Mouse (Mus musculus) cerebellum, postnatal 14 days (tissue): ENCODE measurements around the gene Dbi.

Experiments
- DNase-seq, 2 experiments: peaks; one replicate each; pipeline ENCODE4 v3.0.0; 2021; ENCODE audit warnings: mixed read lengths in 2 of 2

Dbi gene

DNA sequence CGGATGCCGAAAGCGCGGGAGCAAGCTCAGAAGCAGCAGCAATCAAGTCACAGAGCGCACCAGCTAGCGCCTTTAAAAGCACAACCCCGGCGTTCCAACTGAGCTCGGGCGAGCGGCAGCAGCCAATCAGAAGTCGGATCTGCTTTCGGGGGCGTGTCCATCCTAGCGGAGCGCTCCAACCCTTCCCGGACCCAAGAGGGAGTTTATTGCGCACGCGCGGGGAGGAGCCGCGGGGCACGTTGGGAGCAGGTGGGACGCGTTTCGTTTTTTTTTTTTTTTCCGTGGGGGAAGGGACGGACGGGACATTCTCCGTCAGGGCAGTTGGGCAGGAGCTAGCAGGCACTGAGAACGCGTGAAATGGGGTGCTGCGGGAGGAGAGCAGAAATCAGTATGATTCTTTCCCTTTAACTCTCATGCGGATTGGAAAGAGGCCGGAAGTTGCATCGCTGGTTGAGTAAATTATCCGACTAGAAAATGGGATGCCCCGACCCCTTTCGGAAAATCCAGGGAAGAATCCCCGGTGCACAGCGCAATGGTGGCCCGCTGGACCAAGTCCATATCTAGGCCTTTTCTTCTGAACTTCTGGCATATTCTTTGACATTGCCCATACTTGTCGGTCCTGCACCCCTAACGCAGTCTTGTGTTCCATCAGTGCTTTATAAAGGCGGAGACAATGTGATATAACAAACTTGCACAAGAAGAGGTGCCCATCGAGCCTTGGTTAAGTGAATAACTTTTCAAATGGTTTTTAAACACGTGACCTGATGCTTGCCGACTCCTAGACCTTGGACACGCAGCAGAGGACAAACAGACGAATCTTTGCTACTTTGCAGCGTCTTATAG is at the start of gene Dbi, which contains the start of gene 3110009E18Rik:
Gene Dbi, minus strand, starts transcription at position 110 of the 843 bp plus-strand sequence.
Gene 3110009E18Rik, plus strand, starts transcription at position 219 of the 843 bp plus-strand sequence.
- peak; percentile 99 for DNase-seq

DNA sequence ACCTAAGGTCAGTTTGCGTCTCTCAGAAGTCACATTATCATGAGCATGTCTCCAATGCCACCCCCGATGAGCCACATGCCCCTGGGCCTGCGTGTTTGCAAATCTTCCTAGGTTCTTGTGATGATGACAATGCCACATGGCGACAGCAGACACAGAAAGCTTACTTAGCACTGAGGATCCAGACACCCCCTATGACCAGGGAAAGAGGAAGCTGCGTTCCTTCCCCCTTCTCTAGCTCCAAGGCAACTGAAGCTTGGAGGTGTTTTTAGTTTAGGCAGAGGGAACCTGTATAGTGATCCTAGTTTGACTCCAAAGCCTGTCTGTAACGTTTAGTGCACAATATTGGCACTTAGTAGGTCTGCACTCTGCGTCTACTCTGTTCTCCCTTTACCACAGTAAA is 49.4 kb upstream of the Dbi start:
- DNase-seq, result no peak

DNA sequence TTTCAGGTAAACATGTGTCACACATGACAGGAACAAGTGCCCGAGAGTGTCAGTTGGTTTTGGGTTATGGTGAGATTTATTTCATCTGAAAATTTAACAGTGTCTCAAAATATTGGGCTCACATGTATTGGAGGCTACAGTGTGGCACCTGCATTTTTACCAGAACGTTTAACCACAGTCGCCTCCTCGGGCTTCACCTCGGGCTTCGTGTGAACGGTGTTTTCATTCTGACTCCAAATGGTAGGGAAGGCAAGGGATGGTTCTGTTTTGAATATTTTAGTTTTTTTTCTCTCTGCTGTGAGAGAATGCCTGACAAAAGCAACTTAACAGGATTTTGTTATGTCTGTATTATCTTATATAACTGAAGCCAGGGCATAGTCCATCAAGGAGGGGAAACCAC is 47.8 kb upstream of the Dbi start:
- no peak for DNase-seq

DNA sequence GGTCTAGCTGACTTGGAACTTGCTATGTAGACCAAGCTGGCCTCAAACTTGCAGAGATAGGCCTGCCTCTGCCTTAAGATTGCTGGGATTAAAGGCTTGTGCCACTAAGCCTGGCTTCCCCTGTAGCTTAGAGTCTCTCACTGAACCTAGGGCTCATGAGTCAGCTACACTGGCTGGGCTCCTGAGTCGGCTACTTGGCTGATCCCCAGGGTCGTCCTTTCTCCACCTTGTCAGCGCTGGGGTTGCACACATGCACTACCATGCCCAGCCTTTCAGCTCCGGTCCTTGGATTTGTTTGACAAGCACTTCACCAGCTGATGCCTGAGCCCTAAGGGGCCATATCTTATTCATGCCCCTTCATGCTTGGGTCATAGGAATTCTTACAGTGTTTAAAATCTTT is 47.1 kb upstream of the Dbi start:
- DNase-seq, result no peak

DNA sequence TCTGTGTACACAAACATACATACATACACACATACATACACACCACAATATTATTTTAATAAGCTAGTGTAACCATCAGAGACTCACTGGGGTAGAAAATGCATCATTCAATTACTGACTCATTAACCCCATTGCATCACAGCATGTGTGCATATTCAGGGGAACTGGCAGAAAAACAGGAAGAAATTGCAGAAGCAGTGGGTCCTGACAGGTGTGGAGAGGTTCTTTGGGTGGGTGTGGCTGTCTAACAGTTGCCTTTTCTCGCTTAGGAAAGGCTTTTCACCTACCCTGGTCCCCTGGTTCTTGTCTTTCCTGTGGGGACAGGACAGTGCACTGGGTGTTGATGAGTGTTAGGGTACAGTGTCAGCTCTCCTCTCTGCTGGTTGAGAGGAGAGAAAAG is 41.7 kb upstream of the Dbi start:
- DNase-seq, result no peak

DNA sequence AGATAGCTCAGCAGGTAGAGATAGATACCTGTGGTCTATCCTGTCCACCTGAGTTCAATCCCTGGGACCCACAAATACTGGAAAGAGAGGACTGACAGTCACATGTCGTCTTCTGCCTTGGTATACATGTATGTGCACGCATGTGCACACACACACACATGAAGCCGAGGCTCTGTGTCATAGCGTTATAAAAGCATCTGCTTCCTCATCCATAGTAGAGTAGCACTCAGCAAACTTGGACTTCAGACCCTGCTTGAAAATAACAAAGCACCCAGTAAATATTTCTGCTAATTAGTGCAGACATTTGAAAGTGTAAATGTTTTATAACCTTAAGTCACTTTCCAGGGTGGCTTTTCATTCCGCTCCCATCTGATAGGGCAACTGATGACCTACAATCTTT is 40.6 kb upstream of the Dbi start:
- no peak for DNase-seq

DNA sequence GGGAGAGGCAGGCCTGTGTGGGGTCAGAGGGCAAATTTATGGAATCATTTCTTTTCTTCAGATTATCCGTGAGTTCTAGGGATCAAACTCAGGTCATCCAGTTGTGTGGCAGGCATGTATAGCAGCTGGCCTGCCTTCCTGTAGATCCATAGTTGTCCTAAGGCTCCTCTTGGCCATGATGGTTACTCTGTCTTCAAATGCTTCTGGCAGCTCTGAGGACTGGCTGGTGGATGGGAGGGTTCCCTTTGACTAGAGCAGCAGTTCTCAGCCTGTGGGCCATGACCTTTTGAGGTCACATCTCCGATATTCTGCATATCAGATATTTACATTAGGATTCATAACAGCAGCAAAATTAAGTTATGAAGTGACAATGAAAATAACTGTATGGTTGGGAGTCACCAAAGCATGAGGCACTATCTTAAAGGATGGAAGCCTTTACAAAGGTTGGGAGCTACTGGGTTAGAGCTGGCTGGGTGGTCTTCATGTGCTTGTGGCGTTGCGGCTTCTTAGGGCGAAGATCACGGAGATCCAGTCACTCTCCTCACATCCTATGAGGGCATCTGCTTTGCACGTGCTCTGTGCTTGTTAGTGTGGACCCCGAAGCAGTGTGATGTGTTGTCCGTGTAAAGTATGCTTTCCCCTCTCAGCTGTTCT is 37.7 kb upstream of the Dbi start:
- DNase-seq, result no peak

DNA sequence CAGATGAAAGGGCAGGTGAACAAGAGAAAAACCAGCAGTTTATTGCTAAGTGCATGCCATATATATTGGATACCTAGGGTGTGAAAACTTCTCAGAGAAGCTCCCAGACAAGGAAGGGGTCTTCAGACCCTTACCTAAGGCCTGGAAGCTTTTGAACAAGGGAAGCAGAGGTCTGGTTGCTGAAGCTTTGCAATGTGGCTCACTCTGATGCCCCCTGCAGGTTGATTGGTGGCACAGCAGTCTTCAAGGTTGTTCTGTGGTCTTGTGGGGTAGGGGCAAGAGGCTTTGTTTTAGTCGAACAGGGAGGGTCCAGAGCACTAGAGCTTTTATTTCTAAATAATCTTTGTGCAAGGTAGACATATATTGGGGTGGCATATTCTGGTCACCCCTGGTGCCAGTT is 34.4 kb upstream of the Dbi start:
- DNase-seq, result peak; percentile 45 to 56

DNA sequence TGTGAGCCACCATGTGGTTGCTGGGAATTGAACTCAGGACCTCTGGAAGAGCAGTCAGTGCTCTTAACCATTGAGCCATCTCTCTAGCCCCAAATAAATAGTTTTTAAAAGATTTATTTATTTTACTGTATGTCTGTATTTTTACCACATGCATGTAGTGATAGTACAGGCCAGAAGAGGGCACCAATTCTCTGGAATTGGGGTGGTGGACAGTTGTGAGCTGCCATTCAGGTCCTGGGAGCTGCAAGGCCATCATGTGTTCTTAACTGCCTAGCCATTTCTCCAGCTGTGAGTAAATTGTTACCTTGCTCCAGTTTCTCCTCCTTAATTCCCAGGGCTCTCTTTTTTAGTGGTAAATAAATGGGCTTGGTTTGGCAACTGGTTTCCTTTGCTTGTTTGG is 33.4 kb upstream of the Dbi start:
- DNase-seq, result peak; percentile 55 to 64

DNA sequence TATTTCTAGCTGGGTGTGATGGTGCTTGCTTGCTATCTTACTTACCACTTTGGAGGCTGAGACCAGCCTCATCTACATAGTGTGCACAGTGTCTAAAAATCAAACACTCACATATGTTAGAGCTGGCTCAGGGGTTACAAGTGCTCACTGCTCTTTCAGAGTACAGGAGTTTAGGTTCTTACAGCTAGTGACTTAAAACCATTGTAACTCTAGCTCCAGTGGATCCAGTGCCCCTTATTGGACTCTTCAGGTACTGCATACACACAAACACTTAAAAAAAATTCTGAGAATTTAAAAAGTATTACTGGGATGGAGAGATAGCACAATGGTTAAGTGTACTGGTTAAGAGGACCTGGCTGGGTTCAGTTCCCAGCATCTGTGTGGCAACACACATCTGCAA is 26.1 kb upstream of the Dbi start:
- no peak for DNase-seq

DNA sequence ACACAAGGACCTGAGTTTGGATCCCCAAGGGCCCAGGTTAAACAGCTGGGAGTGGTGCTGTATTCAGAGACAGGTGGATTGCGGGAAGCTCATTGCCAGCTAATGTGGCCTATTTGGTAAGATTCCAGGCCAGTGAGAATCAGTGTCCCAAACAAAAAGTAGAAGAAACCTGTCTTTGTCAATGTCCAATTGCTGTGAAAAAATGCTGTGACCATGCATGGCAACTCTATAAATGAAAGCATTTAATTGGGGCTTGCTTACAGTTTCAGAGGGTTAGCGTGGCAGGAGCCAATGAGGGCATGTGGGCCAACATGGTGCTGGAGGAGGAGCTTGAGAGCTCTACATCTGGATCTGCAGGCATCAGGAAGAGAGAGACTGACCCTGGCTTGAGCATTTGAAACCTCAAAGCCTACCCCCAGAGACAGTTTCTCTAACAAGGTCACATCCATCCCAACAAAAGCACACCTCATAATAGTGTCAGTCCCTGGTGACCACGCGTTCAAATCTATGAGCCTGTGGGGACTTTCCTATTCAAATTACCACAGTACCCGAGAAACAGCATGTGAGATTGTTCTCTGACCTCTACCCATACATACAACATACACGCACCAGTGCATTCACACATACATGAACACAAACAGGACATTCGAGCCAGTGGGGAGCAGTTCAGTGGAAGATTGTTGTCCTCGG is 24.8 kb upstream of the Dbi start:
- DNase-seq, result no peak

DNA sequence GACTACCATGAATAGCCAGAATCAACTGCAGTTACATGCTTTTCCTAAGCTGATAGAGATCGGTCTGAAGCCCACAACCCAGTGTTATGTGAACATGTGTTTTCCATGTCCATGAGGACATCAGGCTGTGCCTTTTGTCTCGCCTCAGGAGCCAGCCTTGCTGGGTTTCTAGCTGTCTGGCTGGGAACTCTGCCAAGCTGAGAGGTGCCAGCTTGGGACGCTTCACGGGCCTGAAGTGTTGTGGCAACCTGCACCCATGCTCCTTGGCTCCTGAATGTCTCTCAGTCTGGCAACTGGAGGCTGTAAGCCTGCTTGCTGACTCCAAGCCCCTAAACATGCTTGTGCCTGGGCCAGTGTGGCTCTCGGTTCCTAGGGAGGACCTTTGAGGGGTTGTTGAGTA is 21.7 kb upstream of the Dbi start:
- peak; percentile 86 to 87 for DNase-seq

DNA sequence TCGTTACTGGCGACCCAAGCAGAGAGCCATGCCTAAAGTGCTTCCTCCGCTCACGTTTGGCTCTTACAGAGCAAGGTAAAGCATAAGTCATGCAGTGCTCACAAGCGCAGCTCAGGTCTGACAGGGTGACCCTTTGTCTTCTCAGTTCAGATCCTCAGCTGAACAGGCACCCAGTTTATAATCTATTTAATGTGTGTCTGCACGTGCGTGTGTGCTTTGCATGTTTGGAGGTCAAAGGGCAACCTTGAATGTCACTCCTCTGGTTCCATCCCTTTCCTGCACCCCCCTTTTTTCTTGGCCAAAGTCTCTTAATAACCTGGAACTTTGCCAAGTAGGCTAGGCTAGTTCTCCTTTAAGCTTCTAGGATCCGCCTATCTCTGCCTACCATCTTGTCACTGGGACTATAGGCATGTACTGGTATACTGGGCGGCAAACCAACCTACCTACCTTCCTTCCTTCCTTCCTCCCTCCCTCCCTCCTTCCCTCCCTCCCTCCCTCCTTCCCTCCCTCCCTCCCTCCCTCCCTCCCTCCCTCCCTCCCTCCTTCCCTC is 19.3 kb upstream of the Dbi start:
- DNase-seq, result no peak

DNA sequence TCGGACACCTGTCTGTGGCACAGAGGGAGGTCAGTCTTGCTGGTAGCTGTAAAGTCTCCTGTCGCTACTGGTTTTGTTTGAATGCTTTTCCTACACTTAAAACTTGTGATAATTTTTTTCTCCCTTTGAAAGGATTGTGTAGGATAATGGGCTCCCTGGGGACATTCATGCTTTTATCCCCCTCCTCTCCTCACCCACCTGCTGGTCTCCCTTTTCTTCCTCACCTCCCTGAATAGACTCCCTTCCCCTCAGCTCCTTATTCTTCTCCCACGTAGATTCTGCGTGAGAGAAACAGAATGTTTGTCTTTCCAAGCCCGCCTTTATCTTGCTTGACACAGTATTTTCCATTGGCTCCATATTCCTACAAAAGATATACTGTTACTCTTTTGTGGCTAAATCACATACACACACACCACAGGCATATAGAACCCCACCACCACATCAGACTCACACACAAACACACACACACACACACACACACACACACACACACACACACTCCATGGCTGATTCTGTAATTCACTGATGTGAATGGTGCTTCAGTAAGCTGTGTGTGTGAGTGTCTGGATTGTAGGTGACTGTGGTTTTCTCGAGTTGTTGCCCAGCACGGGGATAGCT is 18.2 kb upstream of the Dbi start:
- no peak for DNase-seq

DNA sequence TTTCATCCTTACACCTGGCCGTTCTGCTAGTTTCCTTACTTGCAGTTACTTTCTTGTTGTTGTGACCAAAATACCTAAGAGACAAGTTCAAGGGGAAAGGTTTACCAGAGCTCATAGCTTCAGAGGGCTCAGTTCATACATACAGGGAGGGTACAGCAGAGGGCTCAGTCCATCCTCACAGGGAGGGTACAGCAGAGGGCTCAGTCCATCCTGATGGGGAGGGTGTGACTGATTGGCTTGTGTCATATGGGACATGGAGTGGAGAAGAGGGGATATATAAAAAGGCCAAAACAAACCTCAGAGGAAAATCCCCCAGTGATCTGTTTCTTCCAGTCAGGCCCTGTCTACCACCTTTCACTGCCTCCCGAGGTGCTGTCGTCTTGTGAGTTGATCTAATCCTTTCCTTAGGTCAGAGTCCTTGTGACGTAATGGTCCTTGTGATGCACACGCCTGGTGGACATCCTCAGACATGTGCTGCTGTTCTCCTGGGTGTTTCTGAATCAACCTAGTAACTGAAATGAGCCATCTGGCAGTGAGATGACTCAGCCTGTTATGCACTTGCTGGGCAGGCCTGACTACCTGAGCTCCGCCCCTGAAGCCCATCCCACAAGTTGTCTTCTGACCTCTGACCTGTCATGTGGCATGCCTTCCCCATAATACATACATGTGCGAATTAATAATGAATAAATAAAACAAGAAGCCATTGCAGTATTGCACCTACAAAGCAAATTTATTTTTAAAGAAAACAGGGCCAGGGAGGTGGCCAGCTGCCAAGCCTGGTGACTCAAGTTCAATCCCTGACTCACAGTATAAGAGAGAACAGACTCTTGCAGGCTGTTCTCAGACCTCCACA is 15.3 kb upstream of the Dbi start:
- peak; percentile 23 to 33 for DNase-seq

DNA sequence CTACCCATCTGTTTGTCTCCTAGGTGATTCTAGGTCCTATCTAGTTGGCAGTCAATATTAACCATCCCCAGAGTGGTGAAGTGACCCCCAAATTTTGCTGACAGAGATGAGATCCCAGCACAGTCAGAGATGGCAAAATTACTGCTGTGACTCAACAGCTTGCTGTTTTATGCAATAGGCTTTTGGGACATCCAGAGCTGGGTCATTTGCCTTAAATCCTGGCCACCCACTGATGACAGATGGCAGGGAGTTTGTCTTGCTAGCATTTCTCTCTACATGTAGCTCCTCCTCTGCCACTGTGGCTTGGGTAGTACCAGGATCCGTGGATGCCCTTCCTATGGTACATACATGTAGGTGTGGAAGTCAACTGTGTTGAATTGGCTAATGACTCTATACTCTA is 11.5 kb upstream of the Dbi start:
- no peak for DNase-seq

DNA sequence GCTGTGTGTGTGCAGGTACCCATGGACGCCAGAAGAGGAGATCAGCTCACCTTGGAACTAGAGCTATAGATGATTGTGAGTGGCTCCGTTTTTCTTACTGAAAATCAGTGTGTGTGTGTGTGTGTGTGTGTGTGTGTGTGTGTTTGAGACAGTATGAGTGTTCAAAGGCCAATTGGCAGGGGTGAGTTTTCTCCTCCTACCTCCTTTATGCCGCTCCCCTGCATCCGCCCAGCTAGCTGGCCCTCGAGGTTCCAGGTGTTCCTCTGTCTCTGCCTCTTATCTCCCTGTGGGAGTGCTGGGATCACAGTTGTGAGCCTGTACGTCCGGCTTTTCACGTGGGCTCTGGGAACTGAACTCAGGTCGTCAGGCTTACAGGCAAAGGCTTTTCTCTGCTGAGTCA is 5.4 kb upstream of the Dbi start:
- DNase-seq, result no peak

DNA sequence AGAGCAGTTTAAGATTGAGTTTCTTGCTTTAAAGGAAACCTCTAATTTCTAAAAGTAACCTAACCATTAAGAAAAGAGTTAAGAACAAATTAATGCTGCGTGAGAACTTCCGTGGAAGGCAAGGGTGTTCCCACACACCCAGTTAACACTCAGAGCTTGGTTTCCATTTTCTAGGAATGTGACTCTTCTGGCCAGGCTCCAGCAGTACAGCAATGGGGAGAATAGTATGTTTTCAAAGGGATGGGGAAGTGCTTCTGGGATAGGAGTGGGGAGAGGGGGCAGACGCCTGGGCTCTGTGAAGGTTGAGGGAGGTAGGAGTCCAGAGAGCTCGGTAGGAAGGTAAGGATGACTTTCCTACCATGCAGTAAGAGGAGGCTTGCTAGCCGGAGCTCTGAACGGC is 4.6 kb upstream of the Dbi start:
- no peak for DNase-seq

DNA sequence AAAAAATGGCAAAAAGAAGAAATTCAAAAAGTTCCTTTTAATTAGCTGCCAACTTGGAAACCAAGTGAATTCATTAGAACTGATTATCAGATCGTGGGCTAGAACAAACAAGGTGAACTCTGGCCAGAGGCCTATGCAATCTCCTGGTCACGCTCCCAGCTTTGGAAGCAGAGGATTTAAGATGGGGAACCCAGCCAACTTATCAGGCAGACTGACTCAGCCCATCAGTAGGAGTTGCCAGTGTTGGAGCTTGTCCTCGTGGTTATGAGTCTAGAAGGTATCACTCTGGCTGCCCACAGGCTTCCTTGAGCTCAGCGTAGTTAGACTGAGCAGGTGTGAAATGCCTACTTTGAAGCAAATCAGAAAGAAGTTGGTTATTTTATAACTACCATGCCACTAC is 4.0 kb upstream of the Dbi start:
- no peak for DNase-seq

DNA sequence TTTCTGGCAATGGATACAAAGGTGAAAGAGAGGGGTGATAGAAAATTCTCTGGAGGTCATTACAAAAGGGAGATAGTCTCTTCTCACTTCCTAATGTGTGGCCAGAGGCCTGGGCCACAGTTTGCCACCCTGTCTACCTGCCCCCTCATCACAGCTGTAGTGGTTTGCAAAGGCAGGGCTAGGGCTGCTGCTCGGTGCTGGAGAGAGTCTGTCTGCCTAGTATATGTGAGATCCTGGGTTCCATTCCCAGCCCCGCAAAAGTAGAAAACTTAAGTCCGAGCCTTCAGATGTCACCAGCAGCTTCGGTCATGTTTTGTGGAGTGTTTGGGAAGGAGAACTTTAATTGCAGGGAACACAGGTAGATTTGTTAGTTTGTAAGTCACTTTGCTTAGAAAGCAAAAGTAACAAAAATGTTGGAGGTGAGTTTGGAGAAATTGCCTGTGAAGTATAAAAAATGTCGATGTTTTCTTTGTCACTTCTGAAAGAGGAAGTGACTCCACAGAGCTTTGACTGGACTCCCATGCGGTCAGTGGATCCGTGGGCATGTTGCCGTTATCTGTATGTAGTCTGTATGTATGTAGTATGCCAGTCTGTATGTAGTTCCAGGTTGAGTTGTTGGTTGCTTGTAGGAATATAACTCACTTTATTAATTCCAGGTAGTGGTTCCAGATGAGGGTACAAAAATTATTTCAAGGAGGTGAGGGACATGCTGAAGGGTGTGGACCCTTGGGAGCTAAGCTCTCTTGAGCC is 1.9 kb upstream of the Dbi start:
- DNase-seq, result no peak

DNA sequence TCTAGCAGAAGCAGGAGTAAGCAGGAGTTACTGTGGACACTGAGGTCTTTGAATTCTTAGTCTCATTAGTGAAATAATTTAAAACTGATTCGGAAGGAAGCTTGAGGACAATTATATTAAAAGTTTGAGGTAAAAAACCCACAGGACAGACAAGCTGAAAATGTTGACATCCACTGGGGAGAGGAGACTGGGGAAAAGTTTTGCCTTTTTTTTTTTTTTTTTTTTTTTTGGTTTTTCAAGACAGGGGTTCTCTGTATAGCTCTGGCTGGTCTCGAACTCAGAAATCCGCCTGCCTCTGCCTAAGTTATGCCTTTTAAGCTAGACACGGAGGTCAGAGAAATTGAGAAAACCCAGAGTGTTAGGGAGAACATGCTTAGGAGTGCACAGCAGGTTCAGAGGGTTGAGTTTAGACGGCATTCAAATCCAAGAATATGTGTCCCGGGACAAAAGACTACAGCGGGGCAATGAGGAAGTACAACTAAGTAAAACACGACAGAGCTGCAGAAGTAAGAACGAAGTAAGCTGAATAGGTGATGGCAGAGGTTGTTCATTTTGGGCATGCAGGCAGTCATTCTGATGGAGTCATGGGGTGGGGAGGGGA is 1.2 kb upstream of the Dbi start:
- no peak for DNase-seq
